Mouse (Mus musculus) B cell, adult 2 months (primary cell): ENCODE measurements around the gene Dnajb2.

Experiments
- DNase-seq, 2 experiments: peaks; one replicate each; pipeline ENCODE4 v3.0.0; 2022

Gene Dnajb2

GRCm38 (mm10) chr1:75236117-75237050 is at the start of gene Dnajb2:
Dnajb2 (plus strand) TSS chr1:75236406.
- peak; percentile 89 to 92 for DNase-seq

- no peak for DNase-seq
Observed at GRCm38 (mm10) chr1:75187126-75187525, 49.1 kb upstream of the Dnajb2 start.

GRCm38 (mm10) chr1:75187914-75188483 is 48.2 kb upstream of the Dnajb2 start:
- no peak for DNase-seq

- DNase-seq: no peak
Observed at GRCm38 (mm10) chr1:75190577-75190976, 45.6 kb upstream of the Dnajb2 start.

GRCm38 (mm10) chr1:75191258-75191621 is 45.0 kb upstream of the Dnajb2 start:
- DNase-seq: no peak

- peak; percentile 90 to 93 for DNase-seq
Observed at GRCm38 (mm10) chr1:75191622-75192402, 44.4 kb upstream of the Dnajb2 start, which contains the start of the genes Ankzf1 and Atg9a. Ankzf1 (plus strand) TSS chr1:75192151. Atg9a (minus strand) TSS chr1:75192196.

- DNase-seq: peak; percentile 22 to 29
Observed at GRCm38 (mm10) chr1:75192452-75192851, 43.8 kb upstream of the Dnajb2 start.

GRCm38 (mm10) chr1:75201236-75201635 is 35.0 kb upstream of the Dnajb2 start:
- no peak for DNase-seq

- peak; percentile 22 to 43 for DNase-seq
Observed at GRCm38 (mm10) chr1:75208967-75209678, 27.1 kb upstream of the Dnajb2 start.

- DNase-seq: peak; percentile 97
Observed at GRCm38 (mm10) chr1:75210136-75211087, 25.8 kb upstream of the Dnajb2 start, which contains the start of the genes Glb1l and Stk16. Glb1l (minus strand) TSS chr1:75210813. Stk16 (plus strand) TSS chr1:75210838.

GRCm38 (mm10) chr1:75211141-75211708 is 25.0 kb upstream of the Dnajb2 start:
- no peak for DNase-seq

GRCm38 (mm10) chr1:75212542-75212941 is 23.7 kb upstream of the Dnajb2 start:
- no peak for DNase-seq

- DNase-seq: no peak
Observed at GRCm38 (mm10) chr1:75213096-75213495, 23.1 kb upstream of the Dnajb2 start.

- no peak for DNase-seq
Observed at GRCm38 (mm10) chr1:75214442-75214841, 21.8 kb upstream of the Dnajb2 start.

- no peak for DNase-seq
Observed at GRCm38 (mm10) chr1:75214886-75215285, 21.3 kb upstream of the Dnajb2 start.

- DNase-seq: no peak
Observed at GRCm38 (mm10) chr1:75215785-75216184, 20.4 kb upstream of the Dnajb2 start.

- DNase-seq: no peak
Observed at GRCm38 (mm10) chr1:75216797-75217585, 19.2 kb upstream of the Dnajb2 start.

GRCm38 (mm10) chr1:75217893-75218226 is 18.3 kb upstream of the Dnajb2 start:
- no peak for DNase-seq

GRCm38 (mm10) chr1:75218227-75219001 is 17.8 kb upstream of the Dnajb2 start:
- peak; percentile 82 to 85 for DNase-seq
